Mouse (Mus musculus): ENCODE measurements around the gene 9130213A22Rik. TPM values are rescaled to one million over a fixed set of nuclear protein-coding genes. Genes with fewer than 3 reads are reported as not detected.

The 9130213A22Rik gene
- polyA plus RNA-seq (2014; fragmentation: Nextera tagmentation; extraction: Ambion mirVana), result 0.14 TPM in 2 replicates

- Histone ChIP-seq H3K4me2 (ENCODE audit: low read length) (peak within 1 kb of the TSS; percentile 94), H3K4me1 (ENCODE audit: control insufficient read depth, insufficient read depth, low read length) (peaks cover 15% of the 10 kb centered on the region; the same call in 1 of the 2 replicates), H3K36me3 (ENCODE audit: control insufficient read depth, insufficient read depth, low read length) (no peaks in the 10 kb centered on the region), H3K27ac (ENCODE audit: low read depth, low read length) (peak within 1 kb of the TSS; percentile 55; the same call in 1 of the 2 replicates), H3K9me3 (replicated peaks; ENCODE audit: control insufficient read depth, low read length) (no peaks in the 10 kb centered on the region), H3K4me3 (ENCODE audit: low read depth, low read length) (peak within 1 kb of the TSS; percentile 77), H3K9ac (ENCODE audit: low read length) (peak within 1 kb of the TSS; percentile 72), H3K27me3 (replicated peaks; ENCODE audit: control insufficient read depth, insufficient read depth, low read length) (peaks cover 6% of the 10 kb centered on the region; the same call in 1 of the 2 replicates)
- under 1% methylated on average over 65 of the region's 66 CpGs for WGBS
- ATAC-seq (peak; percentile 64), DNase-seq (ENCODE audit: low spot score) (peak; percentile 90)
Measured at GRCm38 (mm10) chr11:69122336-69122951, at the start of gene 9130213A22Rik. Gene 9130213A22Rik, minus strand, starts transcription at chr11:69122589.

- ATAC-seq (no peak), DNase-seq (ENCODE audit: low spot score) (peak; percentile 46)
- no peaks in the 10 kb centered on the region for H3K9me3 ChIP-seq (replicated peaks; ENCODE audit: control insufficient read depth, low read length)
- WGBS, result 26% methylated on average over 7 of the region's 7 CpGs
- H3K4me3 ChIP-seq (ENCODE audit: low read depth, low read length), result no peak overlapping the region
- no peak overlapping the region for H3K4me2 ChIP-seq (ENCODE audit: low read length)
- no peaks in the 10 kb centered on the region for H3K4me1 ChIP-seq (ENCODE audit: control insufficient read depth, insufficient read depth, low read length)
- H3K9ac ChIP-seq (ENCODE audit: low read length), result no peak overlapping the region
- no peaks in the 10 kb centered on the region for H3K27me3 ChIP-seq (replicated peaks; ENCODE audit: control insufficient read depth, insufficient read depth, low read length)
- no peak overlapping the region for H3K27ac ChIP-seq (ENCODE audit: low read depth, low read length)
- no peaks in the 10 kb centered on the region for H3K36me3 ChIP-seq (ENCODE audit: control insufficient read depth, insufficient read depth, low read length)
Measured at GRCm38 (mm10) chr11:69171626-69172025, 49.2 kb upstream of the 9130213A22Rik start.

- H3K27me3 ChIP-seq (replicated peaks; ENCODE audit: control insufficient read depth, insufficient read depth, low read length), result no peaks in the 10 kb centered on the region
- no peaks in the 10 kb centered on the region for H3K4me1 ChIP-seq (ENCODE audit: control insufficient read depth, insufficient read depth, low read length)
- DNase-seq (ENCODE audit: low spot score) (no peak), ATAC-seq (no peak)
- 83% methylated on average over 12 of the region's 12 CpGs for WGBS
- H3K9ac ChIP-seq (ENCODE audit: low read length), result no peak overlapping the region
- H3K36me3 ChIP-seq (ENCODE audit: control insufficient read depth, insufficient read depth, low read length), result no peaks in the 10 kb centered on the region
- no peak overlapping the region for H3K4me3 ChIP-seq (ENCODE audit: low read depth, low read length)
- H3K9me3 ChIP-seq (replicated peaks; ENCODE audit: control insufficient read depth, low read length), result no peaks in the 10 kb centered on the region
- H3K4me2 ChIP-seq (ENCODE audit: low read length), result no peak overlapping the region
- no peak overlapping the region for H3K27ac ChIP-seq (ENCODE audit: low read depth, low read length)
Measured at GRCm38 (mm10) chr11:69169313-69169712, 46.9 kb upstream of the 9130213A22Rik start.

DNA sequence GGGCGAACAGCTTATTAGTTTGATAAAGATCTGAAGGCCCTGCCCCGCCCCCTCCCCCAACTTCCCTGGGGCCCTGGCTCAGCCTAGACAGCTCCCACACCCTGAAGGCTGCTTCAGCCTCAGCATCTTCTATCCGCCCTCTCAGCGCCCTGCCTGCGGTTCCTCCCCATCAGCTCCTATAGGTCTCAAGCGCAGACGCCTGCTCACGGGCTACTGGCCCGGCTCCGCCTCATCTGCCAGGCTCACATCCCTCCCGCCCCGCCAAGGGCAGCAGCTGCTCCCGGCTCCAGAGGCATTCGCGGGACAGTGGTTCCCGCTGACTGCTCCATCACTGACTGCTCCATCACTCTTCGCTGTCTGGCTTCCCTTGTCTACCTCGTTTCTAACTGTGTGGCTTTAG is 34.4 kb upstream of the 9130213A22Rik start, which contains the start of gene Alox12b:
TSS of gene Alox12b (plus strand) at position 190 of the 400 bp plus-strand sequence.
- WGBS, result 2% methylated on average over 18 of the region's 18 CpGs
- Histone ChIP-seq H3K4me3 (ENCODE audit: low read depth, low read length) (no peak within 1 kb of the TSS), H3K27ac (ENCODE audit: low read depth, low read length) (no peak within 1 kb of the TSS), H3K4me1 (ENCODE audit: control insufficient read depth, insufficient read depth, low read length) (peaks cover 7% of the 10 kb centered on the region; the same call in 1 of the 2 replicates), H3K9me3 (replicated peaks; ENCODE audit: control insufficient read depth, low read length) (no peaks in the 10 kb centered on the region), H3K9ac (ENCODE audit: low read length) (peak within 1 kb of the TSS; percentile 13; the same call in 1 of the 2 replicates), H3K4me2 (ENCODE audit: low read length) (peak within 1 kb of the TSS; percentile 38), H3K27me3 (replicated peaks; ENCODE audit: control insufficient read depth, insufficient read depth, low read length) (peaks cover 16% of the 10 kb centered on the region; the same call in 1 of the 2 replicates), H3K36me3 (ENCODE audit: control insufficient read depth, insufficient read depth, low read length) (no peaks in the 10 kb centered on the region)
- ATAC-seq (0 out of 2 replicates have a peak, but pooled peaks have one; percentile 26), DNase-seq (ENCODE audit: low spot score) (peak; percentile 49)

- Histone ChIP-seq H3K36me3 (ENCODE audit: control insufficient read depth, insufficient read depth, low read length) (no peaks in the 10 kb centered on the region), H3K4me3 (ENCODE audit: low read depth, low read length) (no peak overlapping the region), H3K4me2 (ENCODE audit: low read length) (no peak overlapping the region), H3K9ac (ENCODE audit: low read length) (no peak overlapping the region), H3K27ac (ENCODE audit: low read depth, low read length) (no peak overlapping the region), H3K9me3 (replicated peaks; ENCODE audit: control insufficient read depth, low read length) (no peaks in the 10 kb centered on the region), H3K4me1 (ENCODE audit: control insufficient read depth, insufficient read depth, low read length) (peaks cover 7% of the 10 kb centered on the region; the same call in 1 of the 2 replicates), H3K27me3 (replicated peaks; ENCODE audit: control insufficient read depth, insufficient read depth, low read length) (peaks cover 16% of the 10 kb centered on the region; the same call in 1 of the 2 replicates)
- ATAC-seq (no peak), DNase-seq (ENCODE audit: low spot score) (no peak)
- 62% methylated on average over 1 of the region's 1 CpGs for WGBS
Measured at GRCm38 (mm10) chr11:69155351-69155750, 33.0 kb upstream of the 9130213A22Rik start.

DNA sequence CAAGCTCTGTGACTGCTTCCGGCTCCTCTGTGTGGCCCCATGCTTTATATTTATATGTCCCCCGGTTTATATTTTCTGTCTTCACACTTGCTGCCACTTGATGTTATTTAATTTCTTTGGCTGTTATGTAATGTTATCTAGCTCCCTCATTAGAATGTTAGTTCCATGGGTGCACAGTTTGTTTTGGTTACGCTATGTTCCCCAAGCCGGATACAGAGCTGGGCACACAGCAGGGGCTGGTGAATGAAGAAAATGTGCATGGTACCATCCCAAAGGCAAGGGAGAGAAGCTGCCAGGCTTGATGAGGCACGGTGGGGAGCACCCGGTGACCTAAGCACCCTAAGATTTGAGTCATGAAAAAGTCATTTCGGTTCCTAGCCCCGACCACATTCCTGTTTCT is 31.4 kb upstream of the 9130213A22Rik start:
- ATAC-seq, result no peak
- DNase-seq (ENCODE audit: low spot score), result no peak
- 89% methylated on average over 8 of the region's 8 CpGs for WGBS

GRCm38 (mm10) chr11:69151004-69151403 is 28.6 kb upstream of the 9130213A22Rik start:
- no peak overlapping the region for H3K27ac ChIP-seq (ENCODE audit: low read depth, low read length)
- no peaks in the 10 kb centered on the region for H3K36me3 ChIP-seq (ENCODE audit: control insufficient read depth, insufficient read depth, low read length)
- no peak for DNase-seq (ENCODE audit: low spot score)
- peak overlapping the region; percentile 17; the same call in 1 of the 2 replicates for H3K4me2 ChIP-seq (ENCODE audit: low read length)
- H3K4me1 ChIP-seq (ENCODE audit: control insufficient read depth, insufficient read depth, low read length), result no peaks in the 10 kb centered on the region
- no peaks in the 10 kb centered on the region for H3K9me3 ChIP-seq (replicated peaks; ENCODE audit: control insufficient read depth, low read length)
- 68% methylated on average over 6 of the region's 6 CpGs for WGBS
- H3K4me3 ChIP-seq (ENCODE audit: low read depth, low read length), result no peak overlapping the region
- H3K27me3 ChIP-seq (replicated peaks; ENCODE audit: control insufficient read depth, insufficient read depth, low read length), result 0 out of 2 replicates have a peak, but pooled peaks cover 3% of the 10 kb centered on the region
- H3K9ac ChIP-seq (ENCODE audit: low read length), result no peak overlapping the region
- ATAC-seq, result no peak

More for the DNA sequence above, 31.4 kb upstream of the 9130213A22Rik start:
- Histone ChIP-seq H3K27me3 (replicated peaks; ENCODE audit: control insufficient read depth, insufficient read depth, low read length) (peaks cover 16% of the 10 kb centered on the region; the same call in 1 of the 2 replicates), H3K4me1 (ENCODE audit: control insufficient read depth, insufficient read depth, low read length) (peaks cover 7% of the 10 kb centered on the region; the same call in 1 of the 2 replicates), H3K9me3 (replicated peaks; ENCODE audit: control insufficient read depth, low read length) (no peaks in the 10 kb centered on the region), H3K27ac (ENCODE audit: low read depth, low read length) (no peak overlapping the region), H3K36me3 (ENCODE audit: control insufficient read depth, insufficient read depth, low read length) (no peaks in the 10 kb centered on the region), H3K9ac (ENCODE audit: low read length) (no peak overlapping the region), H3K4me2 (ENCODE audit: low read length) (no peak overlapping the region), H3K4me3 (ENCODE audit: low read depth, low read length) (no peak overlapping the region)

- Histone ChIP-seq H3K4me1 (ENCODE audit: control insufficient read depth, insufficient read depth, low read length) (no peaks in the 10 kb centered on the region), H3K27me3 (replicated peaks; ENCODE audit: control insufficient read depth, insufficient read depth, low read length) (0 out of 2 replicates have a peak, but pooled peaks cover 3% of the 10 kb centered on the region), H3K4me2 (ENCODE audit: low read length) (peak overlapping the region; percentile 17; the same call in 1 of the 2 replicates), H3K9me3 (replicated peaks; ENCODE audit: control insufficient read depth, low read length) (no peaks in the 10 kb centered on the region), H3K9ac (ENCODE audit: low read length) (0 out of 2 replicates have a peak overlapping the region, but pooled peaks have one; percentile 13), H3K36me3 (ENCODE audit: control insufficient read depth, insufficient read depth, low read length) (no peaks in the 10 kb centered on the region), H3K4me3 (ENCODE audit: low read depth, low read length) (no peak overlapping the region), H3K27ac (ENCODE audit: low read depth, low read length) (no peak overlapping the region)
- WGBS, result 14% methylated on average over 7 of the region's 7 CpGs
- ATAC-seq, result no peak
- DNase-seq (ENCODE audit: low spot score), result peak; percentile 82
Measured at GRCm38 (mm10) chr11:69150444-69150843, 28.1 kb upstream of the 9130213A22Rik start.

GRCm38 (mm10) chr11:69149728-69150127 is 27.3 kb upstream of the 9130213A22Rik start:
- no peak overlapping the region for H3K27ac ChIP-seq (ENCODE audit: low read depth, low read length)
- no peak overlapping the region for H3K4me3 ChIP-seq (ENCODE audit: low read depth, low read length)
- H3K9ac ChIP-seq (ENCODE audit: low read length), result no peak overlapping the region
- 71% methylated on average over 6 of the region's 6 CpGs for WGBS
- no peaks in the 10 kb centered on the region for H3K4me1 ChIP-seq (ENCODE audit: control insufficient read depth, insufficient read depth, low read length)
- no peaks in the 10 kb centered on the region for H3K9me3 ChIP-seq (replicated peaks; ENCODE audit: control insufficient read depth, low read length)
- DNase-seq (ENCODE audit: low spot score), result peak; percentile 29
- H3K36me3 ChIP-seq (ENCODE audit: control insufficient read depth, insufficient read depth, low read length), result no peaks in the 10 kb centered on the region
- no peak for ATAC-seq
- 0 out of 2 replicates have a peak, but pooled peaks cover 3% of the 10 kb centered on the region for H3K27me3 ChIP-seq (replicated peaks; ENCODE audit: control insufficient read depth, insufficient read depth, low read length)
- H3K4me2 ChIP-seq (ENCODE audit: low read length), result no peak overlapping the region
